Mouse (Mus musculus) urinary bladder, adult 18-20 months (tissue): ENCODE data around the gene Tmem268.

Experiments
- DNase-seq, 2 experiments: peaks; one replicate each; pipeline ENCODE4 v3.0.0; 2022; ENCODE audit warnings: low spot score in 2 of 2, mixed read lengths in 2 of 2

Tmem268 gene

DNA sequence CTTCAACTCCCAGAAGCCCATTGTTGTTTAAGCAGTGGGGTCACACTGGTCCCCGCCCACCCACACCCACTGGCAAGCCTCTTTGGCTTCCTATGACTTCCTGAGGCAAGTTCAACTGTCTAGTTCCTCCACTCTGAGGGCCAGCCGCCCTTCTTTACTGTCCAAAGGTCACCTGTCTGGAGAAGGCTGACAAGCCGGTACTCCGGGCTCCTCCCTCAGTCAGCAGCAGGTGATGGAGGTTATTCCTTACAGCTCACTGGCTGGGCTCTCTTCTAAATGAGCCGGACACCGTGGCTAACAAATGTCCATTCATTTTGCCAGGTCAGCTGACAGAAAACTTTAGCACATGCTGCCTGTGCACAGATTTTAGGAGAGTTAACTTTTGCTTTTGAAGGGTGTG, 42.2 kb downstream of the Tmem268 start:
- no peak for DNase-seq

DNA sequence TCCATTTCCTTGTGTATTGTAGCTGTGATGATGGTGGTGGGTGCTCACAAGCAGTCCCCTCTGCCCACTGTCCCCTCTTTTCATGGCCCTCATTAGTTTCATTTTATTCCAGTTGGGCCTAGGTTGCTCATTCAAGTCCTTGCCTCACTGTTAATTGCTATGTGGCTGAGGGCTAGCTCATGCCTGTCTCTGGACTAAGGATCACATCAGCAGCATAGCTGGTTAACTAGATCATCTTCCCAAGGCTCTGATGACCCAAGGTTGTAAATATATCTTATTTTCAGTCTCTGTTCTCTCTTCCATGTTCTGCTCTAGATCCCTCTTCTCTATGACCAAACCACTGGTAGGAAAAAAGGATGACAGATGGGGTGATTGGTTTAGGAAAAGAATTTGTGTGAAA, 42.7 kb downstream of the Tmem268 start:
- no peak for DNase-seq

DNA sequence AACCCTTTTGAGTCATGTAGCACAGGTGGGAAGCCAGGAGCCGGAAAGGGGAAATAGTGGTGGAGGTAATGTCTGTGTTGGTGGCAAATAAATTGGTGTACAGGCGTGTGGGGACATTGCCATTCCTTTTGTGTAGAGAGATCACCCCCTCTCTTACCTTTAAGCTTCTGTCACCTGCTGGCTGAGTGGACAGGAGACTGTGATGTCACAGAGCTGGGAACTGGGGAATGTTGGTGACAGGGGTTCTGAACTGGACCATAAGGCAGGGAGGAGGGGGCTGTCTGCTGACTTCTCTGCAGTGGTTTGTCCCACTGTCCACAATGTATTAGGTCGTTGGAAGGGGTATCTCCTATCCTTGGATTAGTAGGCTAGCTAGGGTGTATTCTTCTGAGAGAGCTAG, 46.4 kb downstream of the Tmem268 start, which contains the start of gene Gm11213:
Gene Gm11213, minus strand, starts transcription at position 317 of the 400 bp plus-strand sequence.
- DNase-seq: no peak

DNA sequence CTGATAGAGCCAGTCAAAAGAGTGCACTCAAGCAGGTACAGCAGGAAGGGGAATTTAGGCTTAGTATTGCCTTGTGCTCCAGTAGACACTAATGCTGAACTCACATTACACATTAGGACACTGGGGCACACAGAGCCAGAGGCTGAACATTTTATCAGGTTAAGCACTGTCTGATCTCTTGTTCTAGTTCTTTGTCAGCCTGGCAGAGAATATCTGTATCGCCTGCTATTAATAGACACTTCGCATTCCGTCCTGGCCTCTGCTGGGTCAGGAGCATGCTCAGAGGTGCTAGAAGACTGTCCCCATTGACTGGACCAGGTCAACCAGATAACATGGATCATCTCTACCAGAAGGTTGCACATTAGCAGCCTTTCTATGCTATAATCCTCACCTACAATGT, 47.0 kb downstream of the Tmem268 start:
- DNase-seq: no peak

DNA sequence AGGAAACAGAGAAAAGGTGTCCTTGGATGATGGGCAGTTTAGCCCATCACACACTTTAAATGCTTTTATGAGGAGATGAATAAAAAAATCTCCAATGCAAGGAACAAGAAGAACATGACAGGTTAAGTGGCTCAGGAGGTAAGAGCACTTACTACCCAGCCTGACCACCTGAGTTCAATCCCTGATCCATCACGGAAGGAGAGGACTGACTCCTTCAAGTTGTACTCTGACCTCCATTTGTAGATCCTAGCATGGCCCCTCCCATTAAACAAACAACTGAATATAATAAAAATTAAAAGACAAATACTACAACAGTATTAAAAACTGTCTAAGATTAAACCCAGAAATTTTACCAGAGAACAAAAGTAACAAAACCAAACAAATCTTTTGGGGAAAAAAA, 47.4 kb downstream of the Tmem268 start:
- DNase-seq: no peak

DNA sequence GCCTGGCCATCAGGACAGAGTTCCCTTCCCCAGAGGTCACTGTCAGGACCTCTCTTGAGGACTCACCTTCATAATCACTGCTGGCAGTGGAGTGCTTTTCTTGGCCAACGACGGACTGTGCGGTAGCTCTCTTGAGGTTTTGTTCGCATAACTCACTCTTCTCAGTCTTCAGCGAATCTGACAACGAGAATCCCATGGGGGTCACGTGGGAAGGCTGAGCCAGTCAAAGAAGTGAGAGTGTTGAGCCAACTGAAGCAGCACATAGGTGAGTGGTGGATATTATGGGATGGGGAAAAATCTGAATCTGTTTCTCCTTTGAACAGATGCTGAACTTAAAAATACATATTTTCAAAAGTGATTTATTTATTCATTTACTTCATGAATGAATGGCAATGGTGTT, 49.8 kb downstream of the Tmem268 start:
- DNase-seq: no peak

DNA sequence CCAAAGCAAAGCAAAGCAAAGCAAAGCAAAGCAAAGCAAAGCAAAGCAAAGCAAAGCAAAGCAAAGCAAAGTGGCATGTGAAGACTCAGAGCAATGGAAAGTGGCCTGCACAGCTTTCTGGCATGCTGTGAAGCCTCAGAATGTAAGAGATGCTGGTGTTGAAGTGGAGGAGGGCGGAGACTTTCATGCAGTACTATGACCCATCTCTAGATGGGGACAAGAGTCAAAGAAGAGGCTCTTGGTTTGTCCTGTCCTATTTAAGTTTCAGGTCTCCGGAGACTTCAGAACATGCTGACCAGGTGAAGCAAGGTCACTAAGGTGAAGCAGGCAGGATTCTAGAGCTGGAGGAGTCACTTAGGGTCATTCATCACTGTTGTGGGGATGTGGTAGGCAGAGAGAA, 63.3 kb downstream of the Tmem268 start:
- DNase-seq: no peak

DNA sequence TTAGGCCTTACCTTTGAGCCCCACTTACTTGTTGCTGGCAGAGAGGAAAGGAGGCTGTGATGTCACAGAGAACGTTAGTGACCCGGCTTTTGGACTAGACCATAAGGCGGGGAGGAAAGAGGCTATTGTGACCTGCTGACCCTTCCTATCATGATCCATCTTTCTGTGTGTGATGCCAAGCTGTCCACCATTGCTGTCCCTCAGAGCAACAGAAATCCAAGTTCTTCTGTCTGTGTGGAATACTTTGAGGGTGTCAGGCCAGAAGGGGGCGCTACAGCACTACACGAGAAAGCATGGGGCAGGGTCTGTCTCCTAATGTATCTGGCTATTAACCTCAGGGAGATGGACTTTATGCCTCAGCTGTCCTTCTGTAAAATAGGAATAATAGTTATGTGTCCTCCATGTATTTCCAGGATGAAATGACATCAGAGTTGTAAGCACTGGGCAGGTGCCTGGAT, 63.8 kb downstream of the Tmem268 start, which contains the start of gene Tex48:
Gene Tex48, minus strand, starts transcription at position 51 of the 458 bp plus-strand sequence.
- DNase-seq: no peak

DNA sequence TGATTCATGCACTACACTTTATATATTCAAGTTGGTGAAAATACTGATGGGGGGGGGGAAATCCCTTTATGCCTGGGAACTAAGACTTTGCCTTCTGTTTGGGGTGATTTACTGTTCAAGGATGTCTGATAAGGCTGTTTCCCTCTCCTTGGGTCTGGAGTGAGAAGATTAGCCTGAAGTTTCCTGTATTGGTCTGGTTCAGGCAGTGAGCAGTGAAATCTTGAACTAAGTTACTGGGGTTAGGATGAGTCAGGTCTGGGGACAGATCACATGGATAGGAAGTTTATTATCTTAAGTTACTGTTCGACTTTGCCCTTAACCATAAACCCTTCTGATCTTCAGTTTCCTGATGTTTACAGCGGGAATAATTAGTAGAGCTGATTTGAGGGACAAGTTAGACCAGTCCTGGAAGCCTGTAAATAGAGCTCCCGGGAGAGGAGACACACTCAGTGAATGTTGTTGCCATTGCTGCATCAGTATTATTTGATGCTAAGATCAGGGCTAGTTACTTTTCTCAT, 67.0 kb downstream of the Tmem268 start:
- DNase-seq: no peak

DNA sequence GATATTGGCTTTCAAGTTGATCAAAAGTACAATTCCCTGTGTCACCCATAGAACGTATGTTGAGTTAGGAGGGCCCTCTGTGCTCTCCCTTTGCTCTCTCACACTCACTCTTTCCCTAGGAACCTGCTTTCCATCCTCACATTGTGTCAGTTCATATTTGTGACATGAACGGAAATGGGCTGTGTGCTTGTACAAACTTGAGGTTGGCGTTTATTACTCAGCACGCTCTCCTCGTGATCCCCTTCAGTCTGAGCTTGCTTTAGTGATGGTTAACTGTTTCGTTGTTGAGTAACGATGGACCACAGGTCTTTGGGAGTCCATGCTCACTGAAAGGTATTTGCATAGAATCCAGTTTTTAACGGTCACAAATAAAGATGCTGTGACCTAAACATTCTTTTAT, 68.5 kb downstream of the Tmem268 start:
- DNase-seq: no peak

DNA sequence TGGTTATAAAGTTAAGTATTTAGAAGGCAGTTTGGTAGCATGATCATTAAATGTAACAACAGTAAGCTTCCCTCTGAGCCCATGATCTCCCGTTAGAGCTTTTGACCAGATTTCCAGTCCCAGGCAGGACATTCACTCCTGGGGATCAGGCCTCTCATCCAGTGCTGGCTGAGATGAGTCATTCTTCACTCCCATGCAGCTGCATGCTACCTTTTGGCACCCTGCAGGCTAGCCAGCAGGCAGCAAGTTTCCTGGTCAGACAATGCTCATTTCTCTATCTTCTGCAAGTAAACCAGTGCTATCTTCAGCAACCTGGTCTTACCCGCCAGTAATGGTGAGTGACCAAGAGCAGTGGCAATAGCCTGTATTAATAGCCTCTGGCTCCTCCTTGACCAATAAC, 74.6 kb downstream of the Tmem268 start:
- no peak for DNase-seq
